Mouse (Mus musculus) C2C12 (cell line): ENCODE results near the gene Gm49369. TPM values are rescaled to one million over a fixed set of nuclear protein-coding genes. Genes with fewer than 3 reads are reported as not detected.
"Not testable (repeated sequence)": the region's sequence is repeated elsewhere in the genome, so short reads cannot be mapped to it uniquely, and the experiment has no call there.

Experiments used
- H3K27me3 ChIP-seq: one replicate; pipeline ENCODE4 v1.6.1; 2011; ENCODE audit not compliant: control insufficient read depth, insufficient read depth, insufficient read length
- H3K36me3 ChIP-seq: one replicate; pipeline ENCODE4 v1.6.1; 2011; ENCODE audit not compliant: control insufficient read depth, insufficient read depth
- H3K4me3 ChIP-seq: one replicate; pipeline ENCODE4 v1.5.1; 2011; ENCODE audit warnings: mild to moderate bottlenecking, control low read depth; ENCODE audit not compliant: poor library complexity, insufficient read depth, severe bottlenecking
- H3K79me2 ChIP-seq: one replicate; pipeline ENCODE4 v1.6.1; 2011; ENCODE audit not compliant: control insufficient read depth, insufficient read depth
- H3K79me3 ChIP-seq: one replicate; pipeline ENCODE4 v1.6.1; 2011; ENCODE audit warnings: low read depth, control low read depth
- H3ac ChIP-seq: one replicate; pipeline ENCODE3; 2011; ENCODE audit warnings: low read depth; ENCODE audit not compliant: control insufficient read depth, insufficient read length
- CEBPB ChIP-seq: IDR thresholded peaks from one replicate; pipeline ENCODE4 v1.6.1; 2011; ENCODE audit warnings: low read depth, mild to moderate bottlenecking, control low read depth, moderate library complexity
- CTCF ChIP-seq: IDR thresholded peaks from one replicate; pipeline ENCODE4 v1.5.1; 2011; ENCODE audit not compliant: control insufficient read depth, insufficient read depth, insufficient read length
- FOSL1 ChIP-seq: IDR thresholded peaks from one replicate; pipeline ENCODE4 v1.8.0; 2011; ENCODE audit warnings: mild to moderate bottlenecking, low read length; ENCODE audit not compliant: poor library complexity, insufficient read depth, severe bottlenecking
- MAX ChIP-seq: IDR thresholded peaks from one replicate; pipeline ENCODE4 v1.6.1; 2011; ENCODE audit warnings: mild to moderate bottlenecking, control low read depth
- MYOD1 ChIP-seq: IDR thresholded peaks from one replicate; pipeline ENCODE4 v1.6.1; 2011; ENCODE audit warnings: low read depth; ENCODE audit not compliant: control insufficient read depth, insufficient read length
- MYOG ChIP-seq: IDR thresholded peaks from one replicate; pipeline ENCODE4 v1.6.1; 2011; ENCODE audit not compliant: control insufficient read depth, insufficient read length; ENCODE audit errors: extremely low read depth
- USF1 ChIP-seq: IDR thresholded peaks from one replicate; pipeline ENCODE4 v1.6.1; 2011; ENCODE audit warnings: low read depth, mild to moderate bottlenecking, control low read depth, moderate library complexity
- polyA plus RNA-seq: library from polyadenylated mRNA; unstranded; fragments of >200 nt; fragmentation: generic; extraction: Trizol; gene quantifications from one replicate; pipeline ENCODE4 v1.2.1, GENCODE M21; 2012; ENCODE audit warnings: missing spikeins

Gene Gm49369
- polyA plus RNA-seq, 1 experiment: not detected

DNA sequence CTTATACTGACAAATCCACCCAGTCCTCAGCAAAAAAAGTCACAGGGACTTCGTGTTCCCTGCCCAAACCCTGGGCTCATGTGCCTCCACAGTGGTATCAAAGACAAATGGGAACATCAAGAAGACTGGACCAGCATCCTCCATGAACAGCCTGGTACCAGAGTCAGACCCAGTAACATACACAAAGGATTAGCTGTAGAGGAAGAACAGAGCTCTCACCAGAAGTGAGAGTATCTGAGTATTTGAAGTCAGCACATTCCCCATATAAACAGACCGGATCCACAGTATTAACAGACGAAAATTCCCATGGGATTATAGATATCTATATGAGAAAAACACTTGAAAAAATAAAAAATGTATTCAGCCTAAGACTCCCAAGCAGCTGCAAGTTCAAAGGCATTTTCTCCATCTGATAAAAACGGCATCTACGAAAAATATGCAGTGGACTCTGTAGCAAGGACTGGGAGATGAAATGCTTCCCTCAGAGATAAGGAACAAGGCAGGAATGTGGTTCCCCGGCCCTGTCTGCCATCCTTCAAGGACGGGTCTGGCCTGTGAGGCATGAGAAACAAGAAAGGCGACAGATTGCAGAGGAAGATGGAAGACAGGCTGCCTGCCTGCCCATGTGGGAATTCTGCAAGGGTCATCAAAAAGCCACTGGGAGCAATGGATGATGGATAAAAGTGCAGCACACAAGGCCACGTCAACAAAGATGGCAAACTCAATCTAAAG, 55.6 kb downstream of the Gm49369 start:
- H3K36me3 ChIP-seq: no peaks in the 10 kb centered on the region
- H3K27me3 ChIP-seq: no peaks in the 10 kb centered on the region
- no peak overlapping the region for H3K4me3 ChIP-seq
- TF ChIP-seq FOSL1 (no peak), MYOG (no peak), CEBPB (no peak), MAX (no peak), MYOD1 (no peak), USF1 (no peak), CTCF (no peak)
- no peaks in the 10 kb centered on the region for H3K79me3 ChIP-seq
- H3K79me2 ChIP-seq: no peaks in the 10 kb centered on the region
- no peak overlapping the region for H3ac ChIP-seq

DNA sequence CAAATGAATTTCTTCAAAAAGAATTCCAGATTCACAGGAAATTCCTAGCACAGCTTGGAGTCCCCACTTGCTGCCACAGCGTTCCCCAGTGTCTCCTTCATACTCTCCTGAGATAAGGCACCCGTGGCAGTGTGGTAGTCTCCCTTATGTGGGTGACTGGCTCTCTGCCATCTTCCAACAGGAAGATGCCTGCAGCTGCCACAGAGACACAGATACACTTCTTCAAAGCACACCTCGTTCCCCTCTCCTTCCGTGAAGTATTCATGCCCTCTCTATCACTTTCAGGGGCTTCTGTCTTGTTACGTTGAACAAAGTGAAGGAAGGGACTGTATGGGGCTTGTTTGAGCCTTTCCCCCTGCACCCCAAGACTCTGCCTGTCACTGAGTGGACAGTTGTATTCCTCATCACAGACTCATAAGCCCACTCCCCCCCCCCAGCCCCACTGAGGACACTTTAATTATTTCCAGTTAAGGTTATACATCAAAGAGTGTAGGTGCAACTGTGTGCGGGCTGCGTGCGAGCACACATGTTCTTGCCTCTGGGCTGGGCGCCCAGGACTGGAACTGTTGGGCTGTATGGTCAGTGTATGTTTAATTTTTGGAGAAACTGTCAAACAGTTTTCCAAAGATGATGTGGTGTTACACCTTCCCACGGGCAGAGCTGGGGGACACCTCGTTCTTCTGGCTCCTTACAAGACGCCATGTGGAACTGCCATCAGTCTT, 58.9 kb downstream of the Gm49369 start:
- H3K27me3 ChIP-seq: no peaks in the 10 kb centered on the region
- no peaks in the 10 kb centered on the region for H3K79me2 ChIP-seq
- no peak overlapping the region for H3ac ChIP-seq
- no peaks in the 10 kb centered on the region for H3K79me3 ChIP-seq
- TF ChIP-seq MYOG (no peak), MYOD1 (no peak)
- no peaks in the 10 kb centered on the region for H3K36me3 ChIP-seq
- no peak overlapping the region for H3K4me3 ChIP-seq

- Histone ChIP-seq H3ac (no peak overlapping the region), H3K79me3 (no peaks in the 10 kb centered on the region), H3K27me3 (no peaks in the 10 kb centered on the region), H3K36me3 (no peaks in the 10 kb centered on the region), H3K4me3 (no peak overlapping the region), H3K79me2 (no peaks in the 10 kb centered on the region)
- TF ChIP-seq USF1 (no peak), CEBPB (no peak), MYOD1 (no peak), CTCF (no peak), MAX (no peak), FOSL1 (no peak), MYOG (no peak)
These were observed 59.8 kb downstream of the Gm49369 start for GRCm38 (mm10) chr7:142322641-142323040.

DNA sequence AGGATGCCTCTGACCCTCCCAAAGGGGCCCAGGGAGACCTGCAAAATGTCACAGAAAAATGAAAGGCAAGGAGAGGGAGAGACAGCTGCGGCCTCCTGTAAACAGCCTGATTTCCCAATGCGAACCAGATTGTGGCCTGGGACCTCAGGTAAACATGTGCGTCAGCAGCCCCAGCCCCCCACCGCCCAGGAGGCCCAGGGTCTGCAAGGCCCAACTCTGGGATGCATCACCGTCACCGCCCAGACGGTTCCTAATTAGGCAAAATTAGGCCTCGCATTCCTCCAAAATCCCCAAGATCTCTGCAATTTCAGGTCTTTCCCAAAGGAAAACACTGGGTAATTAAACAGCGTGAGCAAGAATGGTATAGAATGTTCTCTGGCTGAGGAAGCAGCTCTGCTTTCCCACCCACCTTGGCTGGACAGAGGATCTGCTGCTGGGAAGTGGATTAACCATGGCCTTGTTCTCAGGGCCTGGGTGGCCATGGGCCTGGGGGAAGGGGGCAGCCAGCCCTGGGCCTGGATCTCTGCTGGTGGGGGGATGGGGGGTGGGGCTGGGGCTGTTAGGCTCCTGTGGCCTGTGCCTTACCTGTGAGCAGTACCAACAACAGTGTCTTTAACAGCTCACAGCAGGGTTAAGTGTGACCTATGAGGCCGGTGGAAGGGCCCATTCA, 60.7 kb downstream of the Gm49369 start:
- not testable (repeated sequence) for H3K4me3 ChIP-seq, H3K79me3 ChIP-seq, H3K27me3 ChIP-seq, H3K36me3 ChIP-seq, H3ac ChIP-seq, H3K79me2 ChIP-seq

Other genes with a start within 250 kb of the Gm49369 start
- gene Gm39115, start 246.6 kb downstream of the Gm49369 start, polyA plus RNA-seq: not detected
- not detected for gene Gm45337, start 238.1 kb downstream of the Gm49369 start, polyA plus RNA-seq
- gene Gm29735, start 225.6 kb downstream of the Gm49369 start, polyA plus RNA-seq: not detected
- gene Gm4553, start 216.9 kb downstream of the Gm49369 start, polyA plus RNA-seq: not detected
- not detected for gene Krtap5-2, start 206.7 kb downstream of the Gm49369 start, polyA plus RNA-seq
- not detected for gene Gm10153, start 192.3 kb downstream of the Gm49369 start, polyA plus RNA-seq
- gene Krtap5-3, start 181.3 kb downstream of the Gm49369 start, polyA plus RNA-seq: not detected
- not detected for gene Gm7579, start 170.8 kb downstream of the Gm49369 start, polyA plus RNA-seq
- gene Krtap5-5, start 152.7 kb downstream of the Gm49369 start, polyA plus RNA-seq: not detected
- gene Gm40460, start 141.6 kb downstream of the Gm49369 start, polyA plus RNA-seq: not detected
- not detected for gene Gm2431, start 124.3 kb downstream of the Gm49369 start, polyA plus RNA-seq
- not detected for gene Gm4559, start 108.3 kb downstream of the Gm49369 start, polyA plus RNA-seq
- not detected for gene Krtap5-1, start 85.5 kb downstream of the Gm49369 start, polyA plus RNA-seq
- gene Krtap5-4, start 79.1 kb downstream of the Gm49369 start, polyA plus RNA-seq: 0.04 TPM
- gene Ifitm10, start 8.9 kb downstream of the Gm49369 start, polyA plus RNA-seq: 2.0 TPM
- gene Ctsd, start 5.4 kb upstream of the Gm49369 start, polyA plus RNA-seq: 384 TPM
- 0.07 TPM for gene Syt8, start 52.2 kb upstream of the Gm49369 start, polyA plus RNA-seq
- 7.5 TPM for gene Tnni2, start 59.1 kb upstream of the Gm49369 start, polyA plus RNA-seq
- 96.1 TPM for gene Lsp1, start 78.1 kb upstream of the Gm49369 start, polyA plus RNA-seq
- 6.8 TPM for gene Tnnt3, start 116.2 kb upstream of the Gm49369 start, polyA plus RNA-seq
- 72.2 TPM for gene Mrpl23, start 150.0 kb upstream of the Gm49369 start, polyA plus RNA-seq